Mouse (Mus musculus) erythroid progenitor cell, adult 5-6 weeks (primary cell): ENCODE measurements around the gene Chrdl2. TPM values are rescaled to one million over a fixed set of nuclear protein-coding genes. Genes with fewer than 3 reads are reported as not detected.

ENCODE experiments used
- total RNA-seq, 2 experiments: library from RNA; stranded (forward) in 1 of 2; stranded (reverse) in 1 of 2; fragments of 150-400 nt in 1 of 2; fragments of 186-747, 209-891 nt in 1 of 2; gene quantifications; 2 replicates each; pipeline versions ENCODE4 v1.2.3 to v1.2.4; 2015 to 2017; ENCODE audit warnings: low replicate concordance in 2 of 2

The Chrdl2 gene
- total RNA-seq, 2 experiments from 2014 or later, result not detected

Other genes with a start within 250 kb of the Chrdl2 start
- gene Olfr521, start 242.7 kb upstream of the Chrdl2 start, total RNA-seq (2015; ENCODE audit: low replicate concordance), result not detected in 2 replicates
- gene Olfr521, start 242.7 kb upstream of the Chrdl2 start, total RNA-seq (2017; ENCODE audit: low replicate concordance), result not detected in 2 replicates
- 17.3 and 21.0 TPM in 2 replicates for gene Neu3, start 177.8 kb upstream of the Chrdl2 start, total RNA-seq (2015; ENCODE audit: low replicate concordance)
- 22.8 and 23.1 TPM in 2 replicates for gene Neu3, start 177.8 kb upstream of the Chrdl2 start, total RNA-seq (2017; ENCODE audit: low replicate concordance)
- not detected in 2 replicates for gene Xrra1, start 147.1 kb upstream of the Chrdl2 start, total RNA-seq (2015; ENCODE audit: low replicate concordance)
- gene Xrra1, start 147.1 kb upstream of the Chrdl2 start, total RNA-seq (2017; ENCODE audit: low replicate concordance), result 0.90 TPM in 1 of 2 replicates, not detected in the other
- gene Spcs2, start 142.7 kb upstream of the Chrdl2 start, total RNA-seq (2015; ENCODE audit: low replicate concordance), result 94.1 and 169 TPM in 2 replicates
- 101 and 153 TPM in 2 replicates for gene Spcs2, start 142.7 kb upstream of the Chrdl2 start, total RNA-seq (2017; ENCODE audit: low replicate concordance)
- 1.7 and 3.6 TPM in 2 replicates for gene Rnf169, start 25.7 kb upstream of the Chrdl2 start, total RNA-seq (2015; ENCODE audit: low replicate concordance)
- 10.3 and 10.5 TPM in 2 replicates for gene Rnf169, start 25.7 kb upstream of the Chrdl2 start, total RNA-seq (2017; ENCODE audit: low replicate concordance)
- 54.9 and 62.0 TPM in 2 replicates for gene Pold3, start 115.4 kb downstream of the Chrdl2 start, total RNA-seq (2015; ENCODE audit: low replicate concordance)
- gene Pold3, start 115.4 kb downstream of the Chrdl2 start, total RNA-seq (2017; ENCODE audit: low replicate concordance), result 129 and 249 TPM in 2 replicates
- gene Lipt2, start 153.1 kb downstream of the Chrdl2 start, total RNA-seq (2015; ENCODE audit: low replicate concordance), result not detected in 2 replicates
- not detected in 2 replicates for gene Lipt2, start 153.1 kb downstream of the Chrdl2 start, total RNA-seq (2017; ENCODE audit: low replicate concordance)
- gene Kcne3, start 170.3 kb downstream of the Chrdl2 start, total RNA-seq (2015; ENCODE audit: low replicate concordance), result not detected in 2 replicates
- gene Kcne3, start 170.3 kb downstream of the Chrdl2 start, total RNA-seq (2017; ENCODE audit: low replicate concordance), result not detected in 2 replicates
- gene Pgm2l1, start 221.2 kb downstream of the Chrdl2 start, total RNA-seq (2015; ENCODE audit: low replicate concordance), result 14.1 and 19.3 TPM in 2 replicates
- gene Pgm2l1, start 221.2 kb downstream of the Chrdl2 start, total RNA-seq (2017; ENCODE audit: low replicate concordance), result 16.0 and 18.9 TPM in 2 replicates